Mouse (Mus musculus) liver, embryonic 11.5 days (tissue): ENCODE data around the gene Sln. TPM values are rescaled to one million over a fixed set of nuclear protein-coding genes. Genes with fewer than 3 reads are reported as not detected.

Experiments
- ATAC-seq: fragments of 200-750 bp; cut with Nextera tagmentation; replicated peaks from 2 replicates; pipeline ENCODE4 v1.8.0; 2017; ENCODE audit warnings: moderate number of reproducible peaks, mild to moderate bottlenecking, moderate TSS enrichment, moderate library complexity; ENCODE audit not compliant: low FRiP score
- DNase-seq: peaks from one replicate; pipeline ENCODE4 v3.0.0-alpha.2; 2017; ENCODE audit warnings: low spot score
- H3K27ac ChIP-seq: fragments of 300-500 bp; sonication (generic); 2 replicates; pipeline ENCODE4 v1.5.1; 2014; ENCODE audit warnings: mild to moderate bottlenecking, low read depth, low read length, control low read depth
- H3K27me3 ChIP-seq: fragments of 300-500 bp; sonication (generic); replicated peaks from 2 replicates; pipeline ENCODE4 v1.6.1; 2014; ENCODE audit warnings: low read length, mixed read lengths; ENCODE audit not compliant: control insufficient read depth, insufficient read depth
- H3K36me3 ChIP-seq: fragments of 300-500 bp; sonication (generic); 2 replicates; pipeline ENCODE4 v1.6.1; 2014; ENCODE audit warnings: mild to moderate bottlenecking, low read length, moderate library complexity, mixed read lengths; ENCODE audit not compliant: control insufficient read depth, insufficient read depth
- H3K4me1 ChIP-seq: fragments of 300-500 bp; sonication (generic); replicated peaks from 2 replicates; pipeline ENCODE4 v1.6.1; 2014; ENCODE audit warnings: low read length, mixed read lengths; ENCODE audit not compliant: control insufficient read depth, insufficient read depth
- H3K4me2 ChIP-seq: fragments of 300-500 bp; sonication (generic); 2 replicates; pipeline ENCODE4 v1.6.1; 2014; ENCODE audit warnings: mild to moderate bottlenecking, control low read depth, moderate library complexity
- H3K4me3 ChIP-seq: fragments of 300-500 bp; sonication (generic); 2 replicates; pipeline ENCODE4 v1.5.1; 2014; ENCODE audit warnings: low read depth, low read length, control low read depth
- H3K9ac ChIP-seq: fragments of 300-500 bp; sonication (generic); 2 replicates; pipeline ENCODE4 v1.6.1; 2014; ENCODE audit warnings: low read depth, low read length, control low read depth
- H3K9me3 ChIP-seq: fragments of 300-500 bp; sonication (generic); 2 replicates; pipeline ENCODE4 v1.6.1; 2016; ENCODE audit warnings: low read length, inconsistent platforms, mixed read lengths; ENCODE audit not compliant: control insufficient read depth
- WGBS: fragments of 180-500 bp; shearing (Covaris S2); extraction: QIAGEN DNeasy Blood & Tissue Kit; methylation state at CpG from one replicate; pipeline ENCODE4 v1.1.7; 2014; 5-methylcytosine and 5-hydroxymethylcytosine counted together
- polyA plus RNA-seq: library from polyadenylated mRNA; unstranded; fragments of >200 nt; fragmentation: Nextera tagmentation; extraction: Ambion mirVana; gene quantifications from 2 replicates; pipeline ENCODE4 v1.2.1, GENCODE M21; 2014

The Sln gene
- polyA plus RNA-seq, 1 experiment from 2014 or later: 0.45 TPM

DNA sequence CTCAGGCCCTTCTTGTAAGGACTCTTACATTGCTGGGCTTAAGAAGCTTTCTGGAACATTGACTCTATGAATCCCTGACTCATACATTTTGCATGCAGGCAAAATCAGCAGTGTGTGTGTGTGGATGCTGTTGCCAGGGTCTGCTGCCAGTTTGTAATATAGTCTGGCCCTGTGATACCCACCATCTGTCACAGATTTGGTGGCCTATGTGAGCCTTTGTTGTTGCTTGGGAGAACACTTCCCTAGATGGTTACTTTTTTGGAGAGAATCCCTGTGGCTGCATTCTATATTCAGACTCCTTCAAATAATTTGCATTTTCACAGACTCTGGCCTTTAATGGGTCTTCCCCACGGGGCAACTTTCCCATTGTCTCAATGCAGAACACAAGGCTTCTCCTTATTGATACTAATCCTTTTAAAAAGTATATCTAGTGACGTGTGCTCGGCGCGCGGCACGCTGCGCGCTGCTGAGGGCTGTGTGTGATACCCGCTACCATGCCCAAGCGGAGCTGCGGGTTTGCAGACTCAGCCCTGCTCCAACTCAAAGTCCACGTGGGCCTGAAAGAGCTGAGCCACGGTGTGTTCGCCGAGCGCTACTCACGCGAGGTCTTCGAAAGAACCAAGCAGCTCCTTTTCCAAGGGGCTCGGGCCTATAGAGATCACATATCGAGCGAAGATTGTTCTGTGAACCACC lies 33.8 kb downstream of the Sln start:
- DNase-seq (no peak), ATAC-seq (no peak)
- Histone ChIP-seq H3K4me2 (no peak overlapping the region), H3K36me3 (no peaks in the 10 kb centered on the region), H3K4me3 (no peak overlapping the region), H3K27me3 (no peaks in the 10 kb centered on the region), H3K9ac (no peak overlapping the region), H3K9me3 (no peaks in the 10 kb centered on the region), H3K4me1 (no peaks in the 10 kb centered on the region), H3K27ac (no peak overlapping the region)
- WGBS: 91% methylated on average over 23 of the region's 23 CpGs

DNA sequence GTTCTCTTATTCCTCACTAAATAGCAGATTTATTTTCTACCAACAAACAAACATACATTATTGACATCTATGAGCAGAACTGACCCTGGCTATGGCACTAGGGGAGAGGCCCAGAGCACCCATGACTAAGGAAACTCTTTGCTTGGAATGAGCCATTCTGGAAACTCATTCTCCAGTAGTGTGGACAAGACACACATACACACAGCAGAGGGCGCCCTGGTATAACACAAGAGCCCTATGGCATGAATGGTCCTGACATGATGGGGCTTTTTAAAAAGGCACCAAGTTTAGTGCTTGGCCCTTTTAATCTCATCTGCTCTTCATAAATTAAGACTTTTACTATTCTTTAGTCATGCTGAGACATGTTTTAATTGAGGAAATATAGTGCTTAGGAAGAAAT lies 40.1 kb downstream of the Sln start:
- H3K9me3 ChIP-seq: no peaks in the 10 kb centered on the region
- H3K4me1 ChIP-seq: no peaks in the 10 kb centered on the region
- H3K9ac ChIP-seq: no peak overlapping the region
- WGBS: 4% methylated on average over 1 of the region's 1 CpGs
- no peaks in the 10 kb centered on the region for H3K36me3 ChIP-seq
- H3K27me3 ChIP-seq: no peaks in the 10 kb centered on the region
- ATAC-seq (no peak), DNase-seq (no peak)
- no peak overlapping the region for H3K27ac ChIP-seq
- H3K4me3 ChIP-seq: no peak overlapping the region
- H3K4me2 ChIP-seq: no peak overlapping the region

- Histone ChIP-seq H3K27me3 (no peaks in the 10 kb centered on the region), H3K4me1 (no peaks in the 10 kb centered on the region), H3K9me3 (no peaks in the 10 kb centered on the region), H3K36me3 (no peaks in the 10 kb centered on the region), H3K9ac (no peak overlapping the region), H3K27ac (no peak overlapping the region), H3K4me2 (no peak overlapping the region), H3K4me3 (no peak overlapping the region)
- ATAC-seq (no peak), DNase-seq (no peak)
- 80% methylated on average over 7 of the region's 7 CpGs for WGBS
Measured at GRCm38 (mm10) chr9:53895827-53896226, 45.9 kb downstream of the Sln start.

DNA sequence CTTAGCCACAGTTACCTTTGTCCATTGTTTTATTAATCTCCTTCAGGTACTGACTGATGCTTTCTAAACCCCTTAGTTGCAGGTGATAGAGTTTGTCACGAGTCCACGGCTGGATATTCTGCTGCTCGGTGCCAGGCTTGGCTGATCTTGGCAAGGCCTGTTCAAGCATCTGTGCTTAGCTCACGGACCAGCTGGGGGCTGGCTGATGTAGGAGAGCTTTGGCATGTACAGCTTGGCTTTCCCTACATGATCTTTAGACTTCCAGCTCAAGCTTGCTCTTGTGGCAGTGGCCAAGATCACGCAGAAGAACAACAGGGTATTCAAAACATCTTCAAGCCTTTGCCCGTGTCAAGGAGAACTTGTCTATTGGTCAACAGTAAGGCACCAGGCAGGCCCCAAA lies 49.9 kb downstream of the Sln start:
- H3K4me2 ChIP-seq: no peak overlapping the region
- no peaks in the 10 kb centered on the region for H3K27me3 ChIP-seq
- H3K4me1 ChIP-seq: no peaks in the 10 kb centered on the region
- H3K27ac ChIP-seq: no peak overlapping the region
- H3K9ac ChIP-seq: no peak overlapping the region
- ATAC-seq (no peak), DNase-seq (no peak)
- H3K36me3 ChIP-seq: no peaks in the 10 kb centered on the region
- no peaks in the 10 kb centered on the region for H3K9me3 ChIP-seq
- 83% methylated on average over 6 of the region's 6 CpGs for WGBS
- H3K4me3 ChIP-seq: no peak overlapping the region

DNA sequence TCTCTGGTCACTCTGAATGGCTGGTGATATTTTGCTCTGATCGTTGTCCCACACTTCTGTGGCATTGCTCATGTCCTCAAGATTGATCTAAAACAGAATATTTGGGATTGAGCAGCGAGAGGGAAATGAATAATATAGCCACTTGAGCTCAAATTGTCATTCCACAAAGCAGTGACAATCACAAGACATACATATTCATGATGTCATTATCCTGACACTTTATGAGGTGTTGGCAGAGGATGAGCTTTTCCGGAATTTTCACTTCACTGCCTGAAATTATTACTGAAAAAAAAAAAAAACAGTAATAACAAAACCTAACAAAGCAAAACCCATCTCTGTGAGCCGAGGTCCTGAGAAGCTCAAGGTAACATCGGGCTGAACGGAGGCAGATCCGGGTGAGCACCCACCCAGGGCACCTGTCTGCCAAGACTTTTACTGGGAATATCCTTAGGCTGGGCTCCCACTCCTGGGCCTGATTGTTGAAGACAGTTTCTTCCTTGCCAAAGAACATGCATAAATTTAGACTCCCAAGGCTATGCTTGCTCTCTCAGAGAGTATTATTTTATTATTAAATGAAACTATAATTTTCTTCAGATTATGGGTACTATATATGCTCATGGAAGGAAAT lies 53.4 kb downstream of the Sln start:
- Histone ChIP-seq H3K9me3 (no peaks in the 10 kb centered on the region), H3K27ac (no peak overlapping the region), H3K4me2 (no peak overlapping the region), H3K27me3 (no peaks in the 10 kb centered on the region), H3K4me3 (no peak overlapping the region), H3K36me3 (no peaks in the 10 kb centered on the region), H3K9ac (no peak overlapping the region), H3K4me1 (no peaks in the 10 kb centered on the region)
- ATAC-seq (no peak), DNase-seq (no peak)
- WGBS: 88% methylated on average over 7 of the region's 7 CpGs

Other genes with a start within 250 kb of the Sln start
- gene Acat1, start 239.8 kb upstream of the Sln start, polyA plus RNA-seq: 63.3 and 71.8 TPM in 2 replicates
- 28.3 and 29.8 TPM in 2 replicates for gene Cul5, start 180.2 kb upstream of the Sln start, polyA plus RNA-seq
- 0.60 and 0.92 TPM in 2 replicates for gene Rab39, start 143.9 kb upstream of the Sln start, polyA plus RNA-seq
- 0.92 and 1.4 TPM in 2 replicates for gene Slc35f2, start 78.6 kb upstream of the Sln start, polyA plus RNA-seq
- 0.07 TPM in 1 of 2 replicates, not detected in the other for gene Elmod1, start 125.1 kb downstream of the Sln start, polyA plus RNA-seq
- gene Tnfaip8l3, start 218.2 kb downstream of the Sln start, polyA plus RNA-seq: 0.27 TPM in 1 of 2 replicates, not detected in the other